Comparison of ENCODE assay signal across 13 mouse cellular contexts in genomic region chr5:115018270-115018669, GRCm38 (mm10). TPM values are rescaled to one million over a fixed set of nuclear protein-coding genes. Genes with fewer than 3 reads are reported as not detected.
DNase-seq lines count a peak whose midpoint lies in the region; ATAC-seq lines count a peak whose summit lies in the region.
"Had no signal": no experiment of that assay in that cellular context is flagged by ENCODE, and none has a peak within 500 bp of the region (broad histone marks: within the 10 kb centered on the region; RNA-seq: fewer than 3 reads in every experiment).

No protein-coding gene starts in this region.

- no peak for DNase-seq in heart, postnatal 10 days
- DNase-seq in spleen, postnatal 36 days (ENCODE audit: low spot score in 2 of 2): peak; percentile 36 to 54
- DNase-seq in spleen, postnatal 14 days (ENCODE audit: low spot score in 2 of 2): no peak
- no peak for DNase-seq in retina, postnatal 1 day
- no peak for DNase-seq in layer of hippocampus, postnatal 36 days
- DNase-seq in cerebellum, adult 8-10 months: no peak
- DNase-seq: kidney, postnatal 4 days had no signal

- H3K4me2 ChIP-seq in heart, embryonic 12.5 days: peak overlapping the region; percentile 41
- H3K4me2 ChIP-seq in liver, embryonic 15.5 days: peak overlapping the region; percentile 64
- H3K4me2 ChIP-seq: forebrain, embryonic 15.5 days; midbrain, embryonic 15.5 days had no signal

- H3K36me3 ChIP-seq in heart, embryonic 12.5 days: peaks cover 4% of the 10 kb centered on the region; the same call in 1 of the 2 replicates
- H3K36me3 ChIP-seq in liver, embryonic 15.5 days (replicated peaks): no peaks in the 10 kb centered on the region
- H3K36me3 ChIP-seq: forebrain, embryonic 15.5 days; midbrain, embryonic 15.5 days had no signal

- H3K27ac ChIP-seq in heart, embryonic 12.5 days (ENCODE audit: poor library complexity, severe bottlenecking): peak overlapping the region; percentile 70
- H3K27ac ChIP-seq in liver, embryonic 15.5 days (replicated peaks): peak overlapping the region; percentile 83
- H3K27ac ChIP-seq: forebrain, embryonic 15.5 days; limb, embryonic 10.5 days; midbrain, embryonic 15.5 days had no signal

- no peaks in the 10 kb centered on the region for H3K27me3 ChIP-seq in heart, embryonic 12.5 days (replicated peaks)
- no peaks in the 10 kb centered on the region for H3K27me3 ChIP-seq in liver, embryonic 15.5 days
- H3K27me3 ChIP-seq: forebrain, embryonic 15.5 days; midbrain, embryonic 15.5 days had no signal

- peaks cover 47% of the 10 kb centered on the region for H3K4me1 ChIP-seq in heart, embryonic 12.5 days (replicated peaks)
- H3K4me1 ChIP-seq in liver, embryonic 15.5 days (replicated peaks): peaks cover 75% of the 10 kb centered on the region

- 3% methylated on average over 2 of the region's 2 CpGs for WGBS in heart, embryonic 12.5 days
- 2% methylated on average over 2 of the region's 2 CpGs for WGBS in liver, embryonic 15.5 days (ENCODE audit: insufficient replicate concordance)

- intact Hi-C loops in heart, postnatal 10 days (cut with DNase I): no loop called here

- no peak overlapping the region for H3K4me3 ChIP-seq in heart, embryonic 12.5 days
- peak overlapping the region; percentile 31 for H3K4me3 ChIP-seq in liver, embryonic 15.5 days (replicated peaks)
- H3K4me3 ChIP-seq: forebrain, embryonic 15.5 days; limb, embryonic 10.5 days; midbrain, embryonic 15.5 days had no signal

- no peaks in the 10 kb centered on the region for H3K9me3 ChIP-seq in heart, embryonic 12.5 days (replicated peaks)
- H3K9me3 ChIP-seq in liver, embryonic 15.5 days (replicated peaks): no peaks in the 10 kb centered on the region
- H3K9me3 ChIP-seq: forebrain, embryonic 15.5 days; limb, embryonic 10.5 days; midbrain, embryonic 15.5 days had no signal

- no peak overlapping the region for H3K9ac ChIP-seq in heart, embryonic 12.5 days
- no peak overlapping the region for H3K9ac ChIP-seq in liver, embryonic 15.5 days
- H3K9ac ChIP-seq: forebrain, embryonic 15.5 days; midbrain, embryonic 15.5 days had no signal

- peak; percentile 76 for ATAC-seq in heart, embryonic 12.5 days (ENCODE audit: insufficient number of reproducible peaks, low FRiP score)
- ATAC-seq in liver, embryonic 15.5 days (ENCODE audit: insufficient read depth): peak; percentile 87
- ATAC-seq: forebrain, embryonic 15.5 days; midbrain, embryonic 15.5 days had no signal

RNA-seq across cellular contexts. Expression of gene Sppl3, which starts 7.3 kb away (rescaled TPM):
- polyA plus RNA-seq in heart, embryonic 12.5 days (2016; fragmentation: Nextera tagmentation; extraction: Ambion mirVana): 18.2 and 18.9 TPM in 2 replicates
- 10 to 100 TPM; 51.9 to 56.5 TPM for total RNA-seq in heart, postnatal 10 days (2021)
- 7.9 and 12.1 TPM in 2 replicates for polyA plus RNA-seq in liver, embryonic 15.5 days (2015; fragmentation: Nextera tagmentation; extraction: Ambion mirVana)
- total RNA-seq in layer of hippocampus, postnatal 36 days (2021): 10 to 100 TPM; 80.5 to 81.7 TPM

RNA-seq across cellular contexts. Expression of gene Hnf1a, which starts 47.4 kb away (rescaled TPM):
- 0.05 and 0.19 TPM in 2 replicates for polyA plus RNA-seq in heart, embryonic 12.5 days (2016; fragmentation: Nextera tagmentation; extraction: Ambion mirVana)
- total RNA-seq in heart, postnatal 10 days (2021): not detected
- 3.8 and 4.3 TPM in 2 replicates for polyA plus RNA-seq in liver, embryonic 15.5 days (2015; fragmentation: Nextera tagmentation; extraction: Ambion mirVana)
- total RNA-seq in layer of hippocampus, postnatal 36 days (2021): not detected
- total RNA-seq: heart, postnatal 25 days had no signal
- polyA plus RNA-seq: forebrain, embryonic 15.5 days had no signal

Comparison
In these comparisons a context has a peak if more than half of its experiments do, and no peak if none do; other contexts are left out.
1. DNase-seq: peak in spleen, postnatal 36 days (2 of 2); none in heart, postnatal 10 days (0 of 2), spleen, postnatal 14 days (0 of 2), retina, postnatal 1 day (single experiment), layer of hippocampus, postnatal 36 days (0 of 2) and cerebellum, adult 8-10 months (single experiment).